Mouse (Mus musculus): ENCODE measurements around the gene Hoxa1.

DNA sequence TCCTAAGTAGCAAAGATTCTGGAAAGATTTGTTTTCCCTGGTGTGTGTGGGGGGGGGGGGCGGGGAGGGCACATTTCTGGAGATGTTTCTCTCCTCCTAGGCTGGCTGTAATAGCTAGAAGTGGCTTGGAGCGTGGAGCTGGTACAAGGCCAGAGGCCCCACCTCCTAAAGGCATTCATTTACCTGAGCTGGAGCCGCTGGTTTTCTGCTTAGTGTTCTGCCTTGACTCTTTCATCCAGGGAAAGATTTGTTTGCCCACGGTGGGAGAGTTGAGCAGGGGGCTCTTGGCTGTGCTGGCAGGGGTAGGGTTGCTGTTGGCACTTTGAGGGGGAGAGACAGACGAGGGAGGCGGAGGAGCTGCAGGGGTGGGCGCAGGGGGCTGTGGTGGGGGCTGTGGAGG, 13.8 kb upstream of the Hoxa1 start:
- no peak for TF ChIP-seq MAX (IDR thresholded peaks at IDR 0.05; ENCODE audit: low read depth)
- no peak for TF ChIP-seq MYOG (IDR thresholded peaks at IDR 0.05; ENCODE audit: control insufficient read depth in 1 of 3, insufficient read depth in 1 of 3, insufficient read length in 2 of 3, low read depth in 2 of 3)
- TF ChIP-seq CEBPB (IDR thresholded peaks at IDR 0.05; ENCODE audit: insufficient read depth, poor library complexity, severe bottlenecking) = no peak
- TF ChIP-seq USF1 (IDR thresholded peaks at IDR 0.05; ENCODE audit: low read depth) = no peak
- no peak for TF ChIP-seq POLR2A (IDR thresholded peaks at IDR 0.05; ENCODE audit: insufficient read length, low read depth)
- TF ChIP-seq TCF12 (IDR thresholded peaks at IDR 0.05; ENCODE audit: insufficient read depth, poor library complexity, severe bottlenecking) = no peak
- TF ChIP-seq MYOD1 (IDR thresholded peaks at IDR 0.05; ENCODE audit: control insufficient read depth in 1 of 3, insufficient read length in 2 of 3, low read depth in 2 of 3) = no peak
- no peak for TF ChIP-seq E2F4 (IDR thresholded peaks at IDR 0.05; ENCODE audit: insufficient read depth)
- no peak for TF ChIP-seq REST (IDR thresholded peaks at IDR 0.05; ENCODE audit: insufficient read depth, insufficient read length)
- no peak for TF ChIP-seq SRF (IDR thresholded peaks at IDR 0.05; ENCODE audit: control insufficient read depth, insufficient read length, low read depth)
- TF ChIP-seq TCF3 (IDR thresholded peaks at IDR 0.05; ENCODE audit: insufficient read length, low read depth) = no peak
- TF ChIP-seq POLR2AphosphoS2 (IDR thresholded peaks at IDR 0.05; ENCODE audit: insufficient read length, low read depth) = no peak
